Mouse (Mus musculus) stomach, embryonic 14.5 days (tissue): ENCODE results near the gene Recql. TPM values are rescaled to one million over a fixed set of nuclear protein-coding genes. Genes with fewer than 3 reads are reported as not detected.

Experiments
- ATAC-seq: fragments of 200-750 bp; cut with Nextera tagmentation; 2 replicates; pipeline ENCODE4 v1.8.0; 2017; ENCODE audit warnings: low read depth, moderate TSS enrichment; ENCODE audit not compliant: insufficient number of reproducible peaks, insufficient read depth, low FRiP score
- H3K27ac ChIP-seq: fragments of 300-500 bp; sonication (generic); 2 replicates; pipeline ENCODE4 v1.5.1; 2014; ENCODE audit warnings: mild to moderate bottlenecking, low read length, moderate library complexity, mixed read lengths
- H3K27me3 ChIP-seq: fragments of 300-500 bp; sonication (generic); 2 replicates; pipeline ENCODE4 v1.6.1; 2014; ENCODE audit warnings: low read length, control low read depth, mixed read lengths; ENCODE audit not compliant: control insufficient read depth, insufficient read depth
- H3K36me3 ChIP-seq: fragments of 300-500 bp; sonication (generic); 2 replicates; pipeline ENCODE4 v1.6.1; 2014; ENCODE audit warnings: mild to moderate bottlenecking, control low read depth, low read length, moderate library complexity, mixed read lengths; ENCODE audit not compliant: control insufficient read depth, insufficient read depth
- H3K4me1 ChIP-seq: fragments of 300-500 bp; sonication (generic); 2 replicates; pipeline ENCODE4 v1.6.1; 2014; ENCODE audit warnings: low read length, control low read depth, mixed read lengths; ENCODE audit not compliant: control insufficient read depth, insufficient read depth
- H3K4me2 ChIP-seq: fragments of 300-500 bp; sonication (generic); replicated peaks from 2 replicates; pipeline ENCODE4 v1.6.1; 2014; ENCODE audit warnings: low read depth, low read length, control low read depth
- H3K4me3 ChIP-seq: fragments of 300-500 bp; sonication (generic); 2 replicates; pipeline ENCODE4 v1.5.1; 2014; ENCODE audit warnings: low read depth, low read length, control low read depth
- H3K9ac ChIP-seq: fragments of 300-500 bp; sonication (generic); replicated peaks from 2 replicates; pipeline ENCODE4 v1.6.1; 2014; ENCODE audit warnings: low read depth, mild to moderate bottlenecking, control low read depth, low read length, moderate library complexity, mixed read lengths
- H3K9me3 ChIP-seq: fragments of 300-500 bp; sonication (generic); 2 replicates; pipeline ENCODE4 v1.6.1; 2016; ENCODE audit warnings: low read depth, low read length, control low read depth; ENCODE audit not compliant: control insufficient read depth
- WGBS: fragments of 180-500 bp; shearing (Covaris S2); extraction: QIAGEN DNeasy Blood & Tissue Kit; methylation state at CpG from one replicate; pipeline ENCODE4 v1.1.7; 2014; 5-methylcytosine and 5-hydroxymethylcytosine counted together
- polyA plus RNA-seq: library from polyadenylated mRNA; unstranded; fragments of >200 nt; fragmentation: Nextera tagmentation; extraction: Ambion mirVana; gene quantifications from 2 replicates; pipeline ENCODE4 v1.2.1, GENCODE M21; 2014

Gene Recql
- polyA plus RNA-seq: 25.7 and 32.9 TPM in 2 replicates

GRCm38 (mm10) chr6:142387011-142387754, at the start of gene Recql, which contains the start of gene Golt1b:
TSS of gene Recql (minus strand) at chr6:142387087.
TSS of gene Golt1b (plus strand) at chr6:142387221.
- Histone ChIP-seq H3K9me3 (no peaks in the 10 kb centered on the region), H3K27ac (no peak within 1 kb of the TSS), H3K4me1 (peaks cover 10% of the 10 kb centered on the region; the same call in 1 of the 2 replicates), H3K36me3 (no peaks in the 10 kb centered on the region; the same call in 1 of the 2 replicates), H3K4me3 (peak within 1 kb of the TSS; percentile 97), H3K9ac (peak within 1 kb of the TSS; percentile 92), H3K4me2 (peak within 1 kb of the TSS; percentile 83), H3K27me3 (no peaks in the 10 kb centered on the region)
- peak; percentile 100 for ATAC-seq
- 2% methylated on average over 72 of the region's 87 CpGs for WGBS

GRCm38 (mm10) chr6:142429072-142429471, 42.2 kb upstream of the Recql start:
- H3K4me2 ChIP-seq: no peak overlapping the region
- H3K4me1 ChIP-seq: no peaks in the 10 kb centered on the region
- no peak overlapping the region for H3K9ac ChIP-seq
- H3K36me3 ChIP-seq: no peaks in the 10 kb centered on the region
- no peak overlapping the region for H3K27ac ChIP-seq
- ATAC-seq: no peak
- H3K4me3 ChIP-seq: no peak overlapping the region
- no peaks in the 10 kb centered on the region for H3K27me3 ChIP-seq
- H3K9me3 ChIP-seq: no peaks in the 10 kb centered on the region

- Histone ChIP-seq H3K9me3 (no peaks in the 10 kb centered on the region), H3K27me3 (no peaks in the 10 kb centered on the region), H3K4me3 (no peak overlapping the region), H3K4me1 (no peaks in the 10 kb centered on the region), H3K36me3 (no peaks in the 10 kb centered on the region), H3K4me2 (no peak overlapping the region), H3K27ac (no peak overlapping the region), H3K9ac (no peak overlapping the region)
- WGBS: 69% methylated on average over 7 of the region's 7 CpGs
- no peak for ATAC-seq
These were observed 38.1 kb upstream of the Recql start for GRCm38 (mm10) chr6:142424976-142425375.

- Histone ChIP-seq H3K4me1 (peaks cover 5% of the 10 kb centered on the region; the same call in 1 of the 2 replicates), H3K9ac (0 out of 2 replicates have a peak overlapping the region, but pooled peaks have one; percentile 25), H3K4me2 (peak overlapping the region; percentile 50), H3K27ac (no peak overlapping the region), H3K9me3 (no peaks in the 10 kb centered on the region), H3K27me3 (no peaks in the 10 kb centered on the region), H3K36me3 (no peaks in the 10 kb centered on the region), H3K4me3 (peak overlapping the region; percentile 28)
- 2% methylated on average over 24 of the region's 24 CpGs for WGBS
- no peak for ATAC-seq
These were observed 27.7 kb upstream of the Recql start for GRCm38 (mm10) chr6:142414597-142414996.

GRCm38 (mm10) chr6:142413845-142414244, 27.0 kb upstream of the Recql start:
- Histone ChIP-seq H3K4me1 (peaks cover 5% of the 10 kb centered on the region; the same call in 1 of the 2 replicates), H3K4me3 (no peak overlapping the region), H3K36me3 (no peaks in the 10 kb centered on the region), H3K27me3 (no peaks in the 10 kb centered on the region), H3K27ac (no peak overlapping the region), H3K4me2 (no peak overlapping the region), H3K9ac (no peak overlapping the region), H3K9me3 (no peaks in the 10 kb centered on the region)
- WGBS: 10% methylated on average over 12 of the region's 12 CpGs
- no peak for ATAC-seq

GRCm38 (mm10) chr6:142412906-142413491, 26.1 kb upstream of the Recql start, which contains the start of gene Spx:
TSS of gene Spx (plus strand) at chr6:142413441.
- Histone ChIP-seq H3K4me1 (peaks cover 5% of the 10 kb centered on the region; the same call in 1 of the 2 replicates), H3K36me3 (no peaks in the 10 kb centered on the region), H3K27me3 (no peaks in the 10 kb centered on the region), H3K4me3 (no peak within 1 kb of the TSS; the same call in 1 of the 2 replicates), H3K9me3 (no peaks in the 10 kb centered on the region), H3K4me2 (no peak within 1 kb of the TSS), H3K27ac (no peak within 1 kb of the TSS), H3K9ac (no peak within 1 kb of the TSS)
- ATAC-seq: no peak
- 50% methylated on average over 11 of the region's 11 CpGs for WGBS

- Histone ChIP-seq H3K4me1 (peaks cover 5% of the 10 kb centered on the region; the same call in 1 of the 2 replicates), H3K9me3 (no peaks in the 10 kb centered on the region), H3K36me3 (no peaks in the 10 kb centered on the region), H3K4me3 (no peak overlapping the region), H3K4me2 (no peak overlapping the region), H3K27me3 (no peaks in the 10 kb centered on the region), H3K9ac (no peak overlapping the region), H3K27ac (no peak overlapping the region)
- WGBS: 19% methylated on average over 1 of the region's 1 CpGs
- no peak for ATAC-seq
These were observed 24.3 kb upstream of the Recql start for GRCm38 (mm10) chr6:142411140-142411539.

- no peaks in the 10 kb centered on the region for H3K27me3 ChIP-seq
- H3K27ac ChIP-seq: no peak overlapping the region
- 94% methylated on average over 6 of the region's 6 CpGs for WGBS
- no peaks in the 10 kb centered on the region for H3K4me1 ChIP-seq
- H3K4me2 ChIP-seq: no peak overlapping the region
- H3K9ac ChIP-seq: no peak overlapping the region
- no peak overlapping the region for H3K4me3 ChIP-seq
- ATAC-seq: no peak
- H3K36me3 ChIP-seq: peaks cover 32% of the 10 kb centered on the region
- H3K9me3 ChIP-seq: no peaks in the 10 kb centered on the region
These were observed 8.9 kb upstream of the Recql start for GRCm38 (mm10) chr6:142395756-142396155.
